Mouse (Mus musculus) hindbrain, embryonic 10.5 days (tissue): ENCODE measurements around the gene P4ha1. TPM values are rescaled to one million over a fixed set of nuclear protein-coding genes. Genes with fewer than 3 reads are reported as not detected.

Experiments
- DNase-seq: peaks from one replicate; pipeline ENCODE4 v3.0.0-alpha.2; 2017; ENCODE audit warnings: low spot score
- H3K27ac ChIP-seq: fragments of 300-500 bp; sonication (generic); 2 replicates; pipeline ENCODE4 v1.5.1; 2016; ENCODE audit warnings: mild to moderate bottlenecking, moderate library complexity
- H3K27me3 ChIP-seq: fragments of 300-500 bp; sonication (generic); 2 replicates; pipeline ENCODE4 v1.6.1; 2016; ENCODE audit warnings: mild to moderate bottlenecking; ENCODE audit not compliant: poor library complexity, insufficient read depth, severe bottlenecking
- H3K36me3 ChIP-seq: fragments of 300-500 bp; sonication (generic); 2 replicates; pipeline ENCODE4 v1.6.1; 2016; ENCODE audit warnings: mild to moderate bottlenecking, moderate library complexity
- H3K4me1 ChIP-seq: fragments of 300-500 bp; sonication (generic); replicated peaks from 2 replicates; pipeline ENCODE4 v1.6.1; 2016; ENCODE audit warnings: mild to moderate bottlenecking
- H3K4me3 ChIP-seq: fragments of 300-500 bp; sonication (generic); 2 replicates; pipeline ENCODE4 v1.5.1; 2016; ENCODE audit warnings: mild to moderate bottlenecking, moderate library complexity
- H3K9me3 ChIP-seq: fragments of 300-500 bp; sonication (generic); 2 replicates; pipeline ENCODE4 v1.6.1; 2016; ENCODE audit warnings: mild to moderate bottlenecking, moderate library complexity
- WGBS: fragments of 180-500 bp; shearing (Covaris S2); methylation state at CpG from one replicate; pipeline ENCODE4 v1.1.7; 2016; 5-methylcytosine and 5-hydroxymethylcytosine counted together
- polyA plus RNA-seq: library from polyadenylated mRNA; unstranded; fragments of >200 nt; fragmentation: Nextera tagmentation; extraction: Ambion mirVana; gene quantifications from 2 replicates; pipeline ENCODE4 v1.2.1, GENCODE M21; 2016

The P4ha1 gene
- polyA plus RNA-seq, 1 experiment from 2014 or later: 37.2 TPM

DNA sequence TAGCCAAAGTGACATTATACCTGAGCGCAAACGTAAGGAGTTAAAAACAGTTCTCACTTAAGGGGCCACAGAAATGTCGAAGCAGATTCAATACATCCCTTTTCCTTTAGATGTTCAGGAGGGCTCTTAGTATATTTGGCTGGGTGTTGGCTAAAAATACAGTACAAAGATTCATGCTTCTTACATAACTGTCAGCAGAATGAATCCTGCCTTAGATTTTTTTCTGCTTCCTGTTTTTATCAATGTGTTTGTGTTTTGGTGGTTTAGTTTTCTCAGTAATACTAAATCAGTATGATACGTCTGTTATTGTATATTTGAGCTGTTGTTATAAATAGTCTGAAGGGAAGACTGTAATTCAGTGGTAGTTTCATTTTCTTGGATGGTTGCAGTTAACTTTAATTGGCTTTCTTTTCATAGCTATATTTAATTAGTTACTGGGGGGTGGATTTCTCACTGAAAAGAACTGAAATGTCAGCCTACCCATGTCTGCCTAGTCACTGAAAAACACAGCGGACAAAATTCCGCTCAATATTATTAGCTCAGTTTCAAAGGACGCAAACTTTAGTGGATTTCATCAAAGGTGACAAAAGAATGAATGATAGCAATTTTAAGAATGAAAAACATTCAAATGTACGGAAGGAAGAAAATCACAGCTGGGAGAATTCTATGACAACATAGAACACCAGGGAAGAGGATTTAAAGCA, 3.7 kb downstream of the P4ha1 start:
- 87% methylated on average over 8 of the region's 8 CpGs for WGBS
- Histone ChIP-seq H3K9me3 (no peaks in the 10 kb centered on the region), H3K36me3 (peaks cover 14% of the 10 kb centered on the region), H3K27ac (no peak overlapping the region), H3K4me1 (peaks cover 38% of the 10 kb centered on the region), H3K27me3 (no peaks in the 10 kb centered on the region), H3K4me3 (no peak overlapping the region)
- no peak for DNase-seq

DNA sequence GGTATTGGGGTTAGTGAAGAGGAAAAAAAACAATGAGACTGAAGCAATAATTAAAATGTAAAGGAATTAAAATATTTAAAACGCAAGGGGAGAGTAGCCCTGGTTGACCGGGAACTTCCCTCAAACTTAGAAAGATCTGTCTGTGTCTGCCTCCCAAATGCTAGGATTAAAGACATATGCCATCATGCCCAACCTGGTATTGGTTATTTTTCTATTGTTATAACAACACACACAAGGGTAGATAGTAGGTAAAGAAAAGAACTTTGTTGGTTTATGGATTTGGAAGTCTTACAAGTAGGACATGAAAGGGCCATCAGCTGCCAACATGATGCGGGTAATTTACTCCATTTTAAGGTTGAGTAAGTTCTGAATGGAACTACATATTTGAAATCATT, 4.2 kb downstream of the P4ha1 start:
- WGBS: 92% methylated on average over 3 of the region's 3 CpGs
- no peaks in the 10 kb centered on the region for H3K9me3 ChIP-seq
- H3K4me1 ChIP-seq: peaks cover 36% of the 10 kb centered on the region
- no peaks in the 10 kb centered on the region for H3K27me3 ChIP-seq
- no peak for DNase-seq
- H3K36me3 ChIP-seq: peaks cover 14% of the 10 kb centered on the region
- H3K27ac ChIP-seq: no peak overlapping the region
- H3K4me3 ChIP-seq: no peak overlapping the region

GRCm38 (mm10) chr10:59331546-59332256, 8.6 kb downstream of the P4ha1 start:
- H3K36me3 ChIP-seq: peaks cover 20% of the 10 kb centered on the region
- 89% methylated on average over 6 of the region's 6 CpGs for WGBS
- DNase-seq: no peak
- H3K27me3 ChIP-seq: no peaks in the 10 kb centered on the region
- H3K9me3 ChIP-seq: no peaks in the 10 kb centered on the region
- H3K27ac ChIP-seq: no peak overlapping the region
- H3K4me1 ChIP-seq: 0 out of 2 replicates have a peak, but pooled peaks cover 7% of the 10 kb centered on the region
- no peak overlapping the region for H3K4me3 ChIP-seq

GRCm38 (mm10) chr10:59333400-59333799, 10.3 kb downstream of the P4ha1 start:
- 0 out of 2 replicates have a peak, but pooled peaks cover 5% of the 10 kb centered on the region for H3K4me1 ChIP-seq
- no peaks in the 10 kb centered on the region for H3K9me3 ChIP-seq
- no peaks in the 10 kb centered on the region for H3K27me3 ChIP-seq
- 90% methylated on average over 4 of the region's 4 CpGs for WGBS
- H3K27ac ChIP-seq: no peak overlapping the region
- H3K4me3 ChIP-seq: no peak overlapping the region
- H3K36me3 ChIP-seq: peaks cover 30% of the 10 kb centered on the region
- no peak for DNase-seq

- no peaks in the 10 kb centered on the region for H3K9me3 ChIP-seq
- H3K4me1 ChIP-seq: 0 out of 2 replicates have a peak, but pooled peaks cover 5% of the 10 kb centered on the region
- no peak overlapping the region for H3K27ac ChIP-seq
- H3K4me3 ChIP-seq: no peak overlapping the region
- no peaks in the 10 kb centered on the region for H3K27me3 ChIP-seq
- DNase-seq: no peak
- WGBS: 79% methylated on average over 4 of the region's 4 CpGs
- peaks cover 40% of the 10 kb centered on the region for H3K36me3 ChIP-seq
Observed at GRCm38 (mm10) chr10:59334899-59335798, 12.1 kb downstream of the P4ha1 start.

DNA sequence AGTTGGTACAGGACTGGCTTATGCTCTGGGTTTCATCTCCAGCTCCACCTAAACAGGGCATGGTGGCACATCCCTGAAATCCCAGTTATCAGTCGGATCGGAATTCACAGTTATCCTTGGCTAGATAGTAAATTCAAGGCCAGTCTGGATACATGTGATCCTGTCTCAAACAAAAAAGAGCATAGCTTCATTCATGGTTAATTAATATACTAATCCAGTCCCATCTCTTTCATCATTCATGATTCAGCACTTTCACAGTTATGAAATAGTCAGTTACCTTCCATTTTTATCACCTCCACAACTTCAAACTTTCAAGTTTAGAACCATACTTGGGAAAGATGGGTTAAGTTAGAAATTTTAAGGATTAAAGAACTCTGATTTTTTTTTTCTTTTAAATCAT, 13.0 kb downstream of the P4ha1 start:
- DNase-seq: no peak
- no peak overlapping the region for H3K4me3 ChIP-seq
- H3K9me3 ChIP-seq: no peaks in the 10 kb centered on the region
- 0 out of 2 replicates have a peak, but pooled peaks cover 5% of the 10 kb centered on the region for H3K4me1 ChIP-seq
- 91% methylated on average over 2 of the region's 2 CpGs for WGBS
- peaks cover 49% of the 10 kb centered on the region for H3K36me3 ChIP-seq
- H3K27me3 ChIP-seq: no peaks in the 10 kb centered on the region
- H3K27ac ChIP-seq: no peak overlapping the region

- Histone ChIP-seq H3K36me3 (peaks cover 93% of the 10 kb centered on the region), H3K4me3 (no peak overlapping the region)
- 90% methylated on average over 2 of the region's 2 CpGs for WGBS
Observed at GRCm38 (mm10) chr10:59346560-59346959, 23.5 kb downstream of the P4ha1 start.

GRCm38 (mm10) chr10:59348200-59348599, 25.1 kb downstream of the P4ha1 start:
- no peak overlapping the region for H3K4me3 ChIP-seq
- no peak overlapping the region for H3K27ac ChIP-seq
- 94% methylated on average over 9 of the region's 9 CpGs for WGBS
- H3K9me3 ChIP-seq: no peaks in the 10 kb centered on the region
- no peak for DNase-seq
- no peaks in the 10 kb centered on the region for H3K27me3 ChIP-seq
- H3K4me1 ChIP-seq: no peaks in the 10 kb centered on the region
- H3K36me3 ChIP-seq: peaks cover 97% of the 10 kb centered on the region

More at GRCm38 (mm10) chr10:59346560-59346959, 23.5 kb downstream of the P4ha1 start:
- Histone ChIP-seq H3K27ac (no peak overlapping the region), H3K27me3 (no peaks in the 10 kb centered on the region), H3K4me1 (no peaks in the 10 kb centered on the region), H3K9me3 (no peaks in the 10 kb centered on the region)
- DNase-seq: no peak

- no peaks in the 10 kb centered on the region for H3K9me3 ChIP-seq
- no peak overlapping the region for H3K4me3 ChIP-seq
- H3K36me3 ChIP-seq: peaks cover 97% of the 10 kb centered on the region
- no peaks in the 10 kb centered on the region for H3K4me1 ChIP-seq
- 94% methylated on average over 2 of the region's 2 CpGs for WGBS
- no peak overlapping the region for H3K27ac ChIP-seq
- DNase-seq: no peak
- H3K27me3 ChIP-seq: no peaks in the 10 kb centered on the region
Observed at GRCm38 (mm10) chr10:59349536-59349935, 26.4 kb downstream of the P4ha1 start.

DNA sequence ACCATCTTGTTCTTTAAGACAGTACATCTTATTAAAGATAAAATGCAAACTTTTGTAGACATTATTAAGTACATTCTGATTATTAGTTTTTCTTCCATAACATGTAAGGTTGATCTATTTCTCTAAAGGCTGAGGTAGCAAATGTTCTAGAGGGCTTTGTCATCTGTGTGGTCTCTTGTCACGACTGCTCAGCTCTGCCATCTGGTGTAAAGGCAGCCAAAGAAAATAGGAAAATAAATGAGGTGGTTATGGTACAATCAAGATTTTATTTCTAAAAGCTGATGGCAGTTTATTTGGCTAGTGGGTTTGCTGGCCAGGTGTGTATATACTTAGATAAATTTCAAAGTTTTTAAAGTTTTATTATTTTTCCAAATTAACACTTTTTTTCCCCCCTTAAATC, 30.0 kb downstream of the P4ha1 start:
- no peak overlapping the region for H3K4me3 ChIP-seq
- 79% methylated on average over 1 of the region's 1 CpGs for WGBS
- no peak overlapping the region for H3K27ac ChIP-seq
- peaks cover 89% of the 10 kb centered on the region for H3K36me3 ChIP-seq
- no peak for DNase-seq
- H3K9me3 ChIP-seq: no peaks in the 10 kb centered on the region
- H3K4me1 ChIP-seq: no peaks in the 10 kb centered on the region
- no peaks in the 10 kb centered on the region for H3K27me3 ChIP-seq

- no peak for DNase-seq
- no peaks in the 10 kb centered on the region for H3K27me3 ChIP-seq
- no peaks in the 10 kb centered on the region for H3K4me1 ChIP-seq
- H3K9me3 ChIP-seq: no peaks in the 10 kb centered on the region
- H3K27ac ChIP-seq: no peak overlapping the region
- no peak overlapping the region for H3K4me3 ChIP-seq
- WGBS: 87% methylated on average over 12 of the region's 12 CpGs
- H3K36me3 ChIP-seq: peaks cover 82% of the 10 kb centered on the region
Observed at GRCm38 (mm10) chr10:59354120-59354519, 31.0 kb downstream of the P4ha1 start.

DNA sequence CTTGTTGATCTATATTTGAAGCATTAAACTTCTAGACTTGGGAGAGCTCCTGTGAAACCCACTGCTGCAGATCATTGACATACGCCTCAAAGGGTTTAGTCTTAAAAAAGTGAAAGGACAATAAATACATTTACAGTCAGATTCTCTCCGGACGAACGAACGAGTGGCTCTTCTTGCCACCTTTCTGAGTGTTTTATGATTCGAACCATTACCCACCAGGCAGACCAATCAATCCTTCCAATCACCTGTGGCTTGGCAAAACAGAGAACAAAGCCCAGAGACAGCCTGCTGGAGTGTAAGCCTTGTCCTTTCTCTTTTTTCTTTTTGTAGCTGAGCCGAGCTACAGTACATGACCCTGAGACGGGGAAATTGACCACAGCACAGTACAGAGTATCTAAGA, 31.9 kb downstream of the P4ha1 start:
- Histone ChIP-seq H3K9me3 (no peaks in the 10 kb centered on the region), H3K4me3 (no peak overlapping the region), H3K4me1 (no peaks in the 10 kb centered on the region), H3K27ac (no peak overlapping the region), H3K27me3 (no peaks in the 10 kb centered on the region), H3K36me3 (peaks cover 81% of the 10 kb centered on the region)
- 92% methylated on average over 8 of the region's 8 CpGs for WGBS
- no peak for DNase-seq
